ENCODE assay signal across 19 mouse cellular contexts in the genomic region with DNA sequence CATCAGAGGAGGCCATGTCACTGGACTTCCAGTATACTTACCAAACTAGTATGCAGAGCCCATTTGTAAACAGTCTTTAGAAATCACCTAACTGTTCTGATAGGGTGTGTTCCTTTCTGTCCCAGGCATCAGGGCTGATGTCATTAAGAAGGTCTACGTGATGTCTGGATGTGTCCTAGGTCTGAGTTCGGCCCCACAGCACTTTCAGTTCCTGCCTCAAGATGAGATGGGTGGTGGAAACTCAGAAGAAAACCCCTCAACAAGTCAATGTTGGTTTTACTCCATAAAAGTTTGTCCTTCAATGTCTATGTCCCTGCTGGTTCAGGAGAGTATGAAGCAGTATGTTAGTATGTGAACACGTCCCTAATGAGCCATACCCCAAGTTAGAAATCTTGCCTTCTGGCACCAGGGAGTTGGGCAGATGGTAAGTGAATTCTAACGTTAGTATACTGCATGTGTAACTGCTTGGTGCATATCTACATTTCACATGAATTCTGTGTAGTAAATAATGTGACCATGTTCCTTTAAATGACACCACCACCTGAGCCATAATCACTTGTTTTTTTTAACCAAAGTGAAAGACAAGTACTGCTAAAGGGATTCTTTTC.
"Had no signal": no experiment of that assay in that cellular context is flagged by ENCODE, and none has a peak within 500 bp of the region (broad histone marks: within the 10 kb centered on the region; RNA-seq: fewer than 3 reads in every experiment).

No protein-coding gene starts in this region.

- H3K27me3 ChIP-seq: midbrain, embryonic 12.5 days; neural tube, embryonic 13.5 days; neural tube, embryonic 15.5 days had no signal

- DNase-seq: lung, adult 18-20 months; lung, postnatal 10 days; lung, postnatal 4 days; midbrain, embryonic 14.5 days; retina, postnatal 1 day; right cerebral cortex, adult 18-20 months; right cerebral cortex, postnatal 25 days; right cerebral cortex, postnatal 4 days; spleen, adult 18-20 months; thymus, adult 2 months; thymus, postnatal 25 days; thymus, postnatal 4 days had no signal

- H3K9me3 ChIP-seq: midbrain, embryonic 10.5 days; midbrain, embryonic 12.5 days; neural tube, embryonic 13.5 days; neural tube, embryonic 15.5 days had no signal

- H3K9ac ChIP-seq: lung, embryonic 14.5 days; midbrain, embryonic 12.5 days; neural tube, embryonic 13.5 days; neural tube, embryonic 15.5 days had no signal

- H3K36me3 ChIP-seq: midbrain, embryonic 10.5 days; midbrain, embryonic 12.5 days had no signal

- H3K4me2 ChIP-seq: lung, embryonic 14.5 days; midbrain, embryonic 12.5 days; neural tube, embryonic 13.5 days; neural tube, embryonic 15.5 days had no signal

- H3K4me3 ChIP-seq: midbrain, embryonic 10.5 days; midbrain, embryonic 12.5 days; myocyte; neural tube, embryonic 13.5 days; neural tube, embryonic 15.5 days had no signal

- H3K27ac ChIP-seq: midbrain, embryonic 10.5 days; midbrain, embryonic 12.5 days; neural tube, embryonic 13.5 days; neural tube, embryonic 15.5 days had no signal

- ATAC-seq: midbrain, embryonic 16.5 days had no signal

- H3K4me1 ChIP-seq: midbrain, embryonic 10.5 days; midbrain, embryonic 12.5 days; neural tube, embryonic 13.5 days; neural tube, embryonic 15.5 days had no signal
